Mouse (Mus musculus) kidney, adult 2 months (tissue): ENCODE data around the gene BC030499.

ENCODE experiments used
- CTCF ChIP-seq: fragments of 200-500 bp; conservative IDR thresholded peaks from 2 replicates; pipeline ENCODE4 v1.5.1; 2011; ENCODE audit warnings: low read depth, mild to moderate bottlenecking, control low read depth, low read length, moderate library complexity, mixed read lengths; ENCODE audit not compliant: insufficient read depth, insufficient read length
- POLR2A ChIP-seq: fragments of 200-500 bp; IDR thresholded peaks from one replicate; pipeline ENCODE4 v1.6.1; 2011; ENCODE audit warnings: low read depth, low read length, control low read depth

DNA sequence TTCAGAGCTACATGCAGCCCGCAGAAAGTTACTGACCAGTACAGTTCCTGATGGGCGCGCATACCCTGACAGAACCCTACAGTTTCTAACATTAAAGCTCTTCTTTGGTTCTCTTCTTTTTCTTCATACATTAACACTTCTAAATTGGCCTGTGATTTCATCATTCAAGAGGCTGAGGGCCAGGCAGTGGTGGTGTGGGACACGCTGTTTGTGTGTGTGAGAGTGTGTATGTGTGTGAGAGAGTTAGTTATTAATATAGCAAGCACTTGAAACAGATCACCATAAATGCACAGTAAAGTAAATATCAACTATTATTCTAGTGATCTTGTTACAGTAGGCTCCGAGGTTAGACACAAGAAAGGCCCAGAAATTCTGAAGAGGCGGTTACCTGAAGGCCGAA lies 10.3 kb downstream of the BC030499 start:
- TF ChIP-seq CTCF, result no peak
- no peak for TF ChIP-seq POLR2A
